Mouse (Mus musculus) thymus, adult 2 months (tissue): ENCODE measurements around the gene Spsb1.

Source experiments
- CTCF ChIP-seq: fragments of 200-500 bp; IDR thresholded peaks from 2 replicates; pipeline ENCODE4 v1.5.1; 2012; ENCODE audit warnings: mild to moderate bottlenecking, control low read depth, low read length, moderate library complexity, borderline replicate concordance; ENCODE audit not compliant: control insufficient read depth, poor library complexity, insufficient read depth; ENCODE audit errors: extremely low read depth
- POLR2A ChIP-seq: fragments of 200-500 bp; IDR thresholded peaks from 2 replicates; pipeline ENCODE4 v1.6.1; 2012; ENCODE audit warnings: mild to moderate bottlenecking, low read length, control low read depth, moderate library complexity; ENCODE audit not compliant: control insufficient read depth, poor library complexity, insufficient read depth; ENCODE audit errors: extremely low read depth

DNA sequence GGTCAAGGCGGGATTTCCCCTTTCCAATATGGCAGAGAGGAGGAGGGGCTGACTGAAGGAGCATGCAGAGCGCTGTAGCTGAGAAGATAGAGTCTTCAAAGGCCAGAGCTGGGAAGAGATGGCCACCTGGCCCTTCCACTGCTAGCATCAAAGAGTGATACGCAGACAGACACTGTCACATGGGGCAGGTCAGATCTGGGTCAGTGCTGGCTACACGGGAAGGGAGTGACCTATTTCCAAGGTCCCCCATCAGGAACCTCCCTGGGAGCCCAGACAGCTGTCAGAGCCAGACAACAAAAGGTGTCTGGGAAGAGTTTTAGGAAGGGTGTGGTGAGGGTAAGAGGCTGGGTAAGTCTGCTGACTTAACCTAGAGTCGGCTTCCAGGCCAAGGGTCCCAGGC is 17.9 kb downstream of the Spsb1 start:
- TF ChIP-seq CTCF = no peak
- TF ChIP-seq POLR2A = no peak
